Mouse (Mus musculus) megakaryocyte, embryonic 14.5 days (primary cell): Measurements from ENCODE around the gene Umodl1.

Experiments used
- FLI1 ChIP-seq: IDR thresholded peaks from 2 replicates; pipeline ENCODE4 v1.6.1; 2012; ENCODE audit warnings: low read length, inconsistent platforms, mixed read lengths
- GATA1 ChIP-seq: IDR thresholded peaks from 3 replicates; pipeline ENCODE4 v1.6.1; 2012; ENCODE audit warnings: mixed read lengths, low read length, inconsistent platforms, borderline replicate concordance

- TF ChIP-seq GATA1: no peak
- no peak for TF ChIP-seq FLI1
Observed at GRCm38 (mm10) chr17:30969983-30970382, 15.5 kb downstream of the Umodl1 start.
